Mouse (Mus musculus): ENCODE measurements at regions not wholly inside any gene's neighbourhood (a gene's known extent, or its start where the extent isn't known, plus 50 kb on each side); places are given as distances from the start of the nearest gene placed in this dataset.

GRCm38 (mm10) chr6:98872334-98872733, 529.8 kb upstream of the Gm765 start:
- DNase-seq: no peak

- DNase-seq: no peak
These were observed 527.2 kb upstream of the Gm765 start for GRCm38 (mm10) chr6:98869772-98870171.

- DNase-seq: peak in 1 of 2 experiments; percentile 3
These were observed 521.8 kb upstream of the Gm765 start for GRCm38 (mm10) chr6:98864306-98864705.

- no peak for DNase-seq
These were observed 513.4 kb upstream of the Gm765 start for GRCm38 (mm10) chr6:98855958-98856357.

GRCm38 (mm10) chr6:98850906-98851305, 508.4 kb upstream of the Gm765 start:
- no peak for DNase-seq

GRCm38 (mm10) chr6:98848835-98849234, 506.3 kb upstream of the Gm765 start:
- no peak for DNase-seq

GRCm38 (mm10) chr6:98846001-98846695, 503.6 kb upstream of the Gm765 start:
- no peak for DNase-seq

GRCm38 (mm10) chr6:98843598-98843997, 501.0 kb upstream of the Gm765 start:
- DNase-seq: peak in 1 of 2 experiments; percentile 2

GRCm38 (mm10) chr6:98842924-98843323, 500.4 kb upstream of the Gm765 start:
- DNase-seq: no peak

- no peak for DNase-seq
These were observed 491.4 kb upstream of the Gm765 start for GRCm38 (mm10) chr6:98833922-98834321.

GRCm38 (mm10) chr6:98830191-98830590, 487.6 kb upstream of the Gm765 start:
- no peak for DNase-seq

- DNase-seq: no peak
These were observed 465.5 kb upstream of the Gm765 start for GRCm38 (mm10) chr6:98808046-98808445.

- DNase-seq: no peak
These were observed 460.9 kb upstream of the Gm765 start for GRCm38 (mm10) chr6:98803384-98803949.

GRCm38 (mm10) chr6:98801061-98801460, 458.5 kb upstream of the Gm765 start:
- DNase-seq: no peak

GRCm38 (mm10) chr6:98800040-98800439, 457.5 kb upstream of the Gm765 start:
- no peak for DNase-seq

- DNase-seq: no peak
These were observed 455.2 kb upstream of the Gm765 start for GRCm38 (mm10) chr6:98797778-98798177.

GRCm38 (mm10) chr6:98797373-98797772, 454.8 kb upstream of the Gm765 start:
- DNase-seq: peak; percentile 8 to 15

GRCm38 (mm10) chr6:98796666-98797065, 454.1 kb upstream of the Gm765 start:
- no peak for DNase-seq

- DNase-seq: no peak
These were observed 444.9 kb upstream of the Gm765 start for GRCm38 (mm10) chr6:98787422-98787821.

- no peak for DNase-seq
These were observed 439.5 kb upstream of the Gm765 start for GRCm38 (mm10) chr6:98782074-98782473.

GRCm38 (mm10) chr6:98775780-98776179, 433.2 kb upstream of the Gm765 start:
- DNase-seq: no peak

- no peak for DNase-seq
These were observed 427.4 kb upstream of the Gm765 start for GRCm38 (mm10) chr6:98769999-98770398.

- DNase-seq: no peak
These were observed 426.8 kb upstream of the Gm765 start for GRCm38 (mm10) chr6:98769322-98769721.

GRCm38 (mm10) chr6:98767858-98768336, 425.3 kb upstream of the Gm765 start:
- DNase-seq: no peak

- no peak for DNase-seq
These were observed 411.9 kb upstream of the Gm765 start for GRCm38 (mm10) chr6:98754487-98754886.
